Mouse (Mus musculus): Measurements from ENCODE around the gene Gm21994. TPM values are rescaled to one million over a fixed set of nuclear protein-coding genes. Genes with fewer than 3 reads are reported as not detected.
"Not testable (repeated sequence)": the region's sequence is repeated elsewhere in the genome, so short reads cannot be mapped to it uniquely, and the experiment has no call there.

The Gm21994 gene
- polyA plus RNA-seq (2012; rRNA removed): 0.38 and 0.68 TPM in 2 replicates

- H3K27ac ChIP-seq (ENCODE audit: insufficient read depth, low read length); H3K4me1 ChIP-seq (ENCODE audit: control insufficient read depth, insufficient read depth, low read length); H3K4me3 ChIP-seq (ENCODE audit: insufficient read depth, low read length): not testable (repeated sequence)
Observed at GRCm38 (mm10) chr2:150255491-150255890, at the start of gene Gm21994. TSS of gene Gm21994 (minus strand) at chr2:150255591.

GRCm38 (mm10) chr2:150299096-150299495, 43.7 kb upstream of the Gm21994 start:
- no peaks in the 10 kb centered on the region for H3K4me1 ChIP-seq (ENCODE audit: control insufficient read depth, insufficient read depth, low read length)
- H3K27ac ChIP-seq (ENCODE audit: insufficient read depth, low read length): no peak overlapping the region
- no peak for TF ChIP-seq POLR2A (IDR thresholded peaks at IDR 0.05; ENCODE audit: extremely low read depth, insufficient read depth, low read length)
- TF ChIP-seq CTCF (IDR thresholded peaks at IDR 0.05; ENCODE audit: extremely low read depth, insufficient read depth, low read length): no peak
- no peak overlapping the region for H3K4me3 ChIP-seq (ENCODE audit: insufficient read depth, low read length)

GRCm38 (mm10) chr2:150293669-150294068, 38.3 kb upstream of the Gm21994 start:
- Histone ChIP-seq H3K4me3 (ENCODE audit: insufficient read depth, low read length) (no peak overlapping the region), H3K4me1 (ENCODE audit: control insufficient read depth, insufficient read depth, low read length) (no peaks in the 10 kb centered on the region), H3K27ac (ENCODE audit: insufficient read depth, low read length) (no peak overlapping the region)
- TF ChIP-seq POLR2A (IDR thresholded peaks at IDR 0.05; ENCODE audit: extremely low read depth, insufficient read depth, low read length): no peak
- no peak for TF ChIP-seq CTCF (IDR thresholded peaks at IDR 0.05; ENCODE audit: extremely low read depth, insufficient read depth, low read length)

- H3K4me3 ChIP-seq (ENCODE audit: insufficient read depth, low read length); H3K4me1 ChIP-seq (ENCODE audit: control insufficient read depth, insufficient read depth, low read length); H3K27ac ChIP-seq (ENCODE audit: insufficient read depth, low read length): not testable (repeated sequence)
Observed at GRCm38 (mm10) chr2:150257291-150257690, 1.9 kb upstream of the Gm21994 start, which contains the start of gene Gm14124. TSS of gene Gm14124 (plus strand) at chr2:150257517.

- H3K4me1 ChIP-seq (ENCODE audit: control insufficient read depth, insufficient read depth, low read length); H3K4me3 ChIP-seq (ENCODE audit: insufficient read depth, low read length); H3K27ac ChIP-seq (ENCODE audit: insufficient read depth, low read length): not testable (repeated sequence)
Observed at GRCm38 (mm10) chr2:150256861-150257260, 1.5 kb upstream of the Gm21994 start.

- Histone ChIP-seq H3K4me3 (ENCODE audit: insufficient read depth, low read length) (no peak overlapping the region), H3K4me1 (ENCODE audit: control insufficient read depth, insufficient read depth, low read length) (no peaks in the 10 kb centered on the region), H3K27ac (ENCODE audit: insufficient read depth, low read length) (no peak overlapping the region)
- TF ChIP-seq POLR2A (IDR thresholded peaks at IDR 0.05; ENCODE audit: extremely low read depth, insufficient read depth, low read length) (no peak), CTCF (IDR thresholded peaks at IDR 0.05; ENCODE audit: extremely low read depth, insufficient read depth, low read length) (no peak)
Observed at GRCm38 (mm10) chr2:150243211-150243610, 12.2 kb downstream of the Gm21994 start.

GRCm38 (mm10) chr2:150223263-150223662, 32.1 kb downstream of the Gm21994 start:
- not testable (repeated sequence) for H3K27ac ChIP-seq (ENCODE audit: insufficient read depth, low read length); H3K4me1 ChIP-seq (ENCODE audit: control insufficient read depth, insufficient read depth, low read length); H3K4me3 ChIP-seq (ENCODE audit: insufficient read depth, low read length)

GRCm38 (mm10) chr2:150218363-150218725, 37.0 kb downstream of the Gm21994 start:
- H3K27ac ChIP-seq (ENCODE audit: insufficient read depth, low read length); H3K4me1 ChIP-seq (ENCODE audit: control insufficient read depth, insufficient read depth, low read length): not testable (repeated sequence)
- H3K4me3 ChIP-seq (ENCODE audit: insufficient read depth, low read length): peak overlapping the region; percentile 68

GRCm38 (mm10) chr2:150217600-150218362, 37.6 kb downstream of the Gm21994 start, which contains the start of gene Zfp937:
TSS of gene Zfp937 (plus strand) at chr2:150218073.
- peak; percentile 33; the same call in 1 of the 2 replicates for TF ChIP-seq POLR2A (IDR thresholded peaks at IDR 0.05; ENCODE audit: extremely low read depth, insufficient read depth, low read length)
- H3K4me3 ChIP-seq (ENCODE audit: insufficient read depth, low read length): peak within 1 kb of the TSS; percentile 68
- H3K27ac ChIP-seq (ENCODE audit: insufficient read depth, low read length); H3K4me1 ChIP-seq (ENCODE audit: control insufficient read depth, insufficient read depth, low read length): not testable (repeated sequence)

Other genes with a start within 250 kb of the Gm21994 start
- gene Zfp120, start 118.9 kb downstream of the Gm21994 start, polyA plus RNA-seq (2012; rRNA removed): 3.9 and 4.7 TPM in 2 replicates
- gene Gm10770, start 75.9 kb downstream of the Gm21994 start, polyA plus RNA-seq (2012; rRNA removed): not detected in 2 replicates
- gene Gm14139, start 73.8 kb downstream of the Gm21994 start, polyA plus RNA-seq (2012; rRNA removed): 0.10 TPM in 1 of 2 replicates, not detected in the other
- 2.3 and 2.5 TPM in 2 replicates for gene Zfp937, start 37.5 kb downstream of the Gm21994 start, polyA plus RNA-seq (2012; rRNA removed)
- 0.04 TPM in 1 of 2 replicates, not detected in the other for gene Gm14124, start 1.9 kb upstream of the Gm21994 start, polyA plus RNA-seq (2012; rRNA removed)
- gene Gm10130, start 68.1 kb upstream of the Gm21994 start, polyA plus RNA-seq (2012; rRNA removed): not detected in 2 replicates
- gene 3300002I08Rik, start 107.2 kb upstream of the Gm21994 start, polyA plus RNA-seq (2012; rRNA removed): 2.7 and 4.4 TPM in 2 replicates
- 1.2 and 1.4 TPM in 2 replicates for gene Zfp442, start 195.9 kb upstream of the Gm21994 start, polyA plus RNA-seq (2012; rRNA removed)
- gene Zfp345, start 229.5 kb upstream of the Gm21994 start, polyA plus RNA-seq (2012; rRNA removed): not detected in 2 replicates